Mouse (Mus musculus) embryo, embryonic 10.5 days (tissue): Measurements from ENCODE around the gene Socs1.
A peak's percentile ranks its signal among the peaks of the same experiment; 100 is the strongest.
"Not testable (repeated sequence)": the region's sequence is repeated elsewhere in the genome, so short reads cannot be mapped to it uniquely, and the experiment has no call there.

Source experiments
- DNase-seq: peaks from one replicate; pipeline ENCODE4 v3.0.0-alpha.2; 2015; ENCODE audit warnings: low spot score

The Socs1 gene

GRCm38 (mm10) chr16:10785371-10786231, at the start of gene Socs1:
Gene Socs1, minus strand, starts transcription at chr16:10785536.
- DNase-seq, result peak; percentile 92

GRCm38 (mm10) chr16:10834542-10834910, 49.2 kb upstream of the Socs1 start:
- no peak for DNase-seq

GRCm38 (mm10) chr16:10828461-10828805, 43.1 kb upstream of the Socs1 start:
- DNase-seq, result no peak

GRCm38 (mm10) chr16:10827766-10828460, 42.6 kb upstream of the Socs1 start:
- DNase-seq, result no peak

GRCm38 (mm10) chr16:10827269-10827668, 41.9 kb upstream of the Socs1 start:
- no peak for DNase-seq

- no peak for DNase-seq
These were observed 40.5 kb upstream of the Socs1 start for GRCm38 (mm10) chr16:10825840-10826239.

- no peak for DNase-seq
These were observed 39.2 kb upstream of the Socs1 start for GRCm38 (mm10) chr16:10824536-10824935.

GRCm38 (mm10) chr16:10821387-10821786, 36.1 kb upstream of the Socs1 start:
- no peak for DNase-seq

GRCm38 (mm10) chr16:10819966-10820365, 34.6 kb upstream of the Socs1 start:
- DNase-seq, result no peak

GRCm38 (mm10) chr16:10818579-10819135, 33.3 kb upstream of the Socs1 start:
- no peak for DNase-seq

GRCm38 (mm10) chr16:10814864-10815263, 29.5 kb upstream of the Socs1 start:
- no peak for DNase-seq

- DNase-seq, result no peak
These were observed 28.4 kb upstream of the Socs1 start for GRCm38 (mm10) chr16:10813726-10814125.

GRCm38 (mm10) chr16:10812865-10813371, 27.6 kb upstream of the Socs1 start, which contains the start of gene Gm11172:
Gene Gm11172, plus strand, starts transcription at chr16:10812915.
- no peak for DNase-seq

- DNase-seq, result no peak
These were observed 25.0 kb upstream of the Socs1 start for GRCm38 (mm10) chr16:10810376-10810775.

GRCm38 (mm10) chr16:10805789-10806527, 20.6 kb upstream of the Socs1 start, which contains the start of gene Prm1:
Gene Prm1, minus strand, starts transcription at chr16:10805839.
- no peak for DNase-seq

- not testable (repeated sequence) for DNase-seq
These were observed 17.1 kb upstream of the Socs1 start for GRCm38 (mm10) chr16:10802420-10802819.

- DNase-seq, result no peak
These were observed 10.7 kb upstream of the Socs1 start, which contains the start of gene Prm2 for GRCm38 (mm10) chr16:10796034-10796433. Gene Prm2, minus strand, starts transcription at chr16:10796134.

GRCm38 (mm10) chr16:10790702-10791101, 5.4 kb upstream of the Socs1 start, which contains the start of gene Prm3:
Gene Prm3, minus strand, starts transcription at chr16:10790914.
- no peak for DNase-seq

- DNase-seq, result no peak
These were observed 3.5 kb upstream of the Socs1 start for GRCm38 (mm10) chr16:10788866-10789265.

- DNase-seq, result no peak
These were observed 2.9 kb upstream of the Socs1 start, which contains the start of gene Tnp2 for GRCm38 (mm10) chr16:10788271-10788670. Gene Tnp2, minus strand, starts transcription at chr16:10788660.

- DNase-seq, result no peak
These were observed 2.3 kb upstream of the Socs1 start for GRCm38 (mm10) chr16:10787548-10788058.
